ENCODE assay signal across 42 mouse cellular contexts in genomic region chr9:7748881-7749280, GRCm38 (mm10). TPM values are rescaled to one million over a fixed set of nuclear protein-coding genes. Genes with fewer than 3 reads are reported as not detected.
"Had no signal": no experiment of that assay in that cellular context is flagged by ENCODE, and none has a peak within 500 bp of the region (broad histone marks: within the 10 kb centered on the region; RNA-seq: fewer than 3 reads in every experiment).

No protein-coding gene starts in this region.

- H3K4me3 ChIP-seq: gastrocnemius, adult 2 months; heart, adult 2 months; heart, embryonic 10.5 days; heart, embryonic 12.5 days; hindbrain, embryonic 10.5 days; hindbrain, embryonic 12.5 days; intestine, embryonic 15.5 days; limb, embryonic 13.5 days; limb, embryonic 15.5 days; liver, embryonic 12.5 days had no signal

- H3K27me3 ChIP-seq: heart, embryonic 12.5 days; hindbrain, embryonic 12.5 days; intestine, embryonic 15.5 days; limb, embryonic 13.5 days; limb, embryonic 15.5 days; liver, embryonic 12.5 days had no signal

- H3K9me3 ChIP-seq: heart, embryonic 10.5 days; heart, embryonic 12.5 days; hindbrain, embryonic 10.5 days; hindbrain, embryonic 12.5 days; intestine, embryonic 15.5 days; limb, embryonic 13.5 days; limb, embryonic 15.5 days; liver, embryonic 12.5 days had no signal

- ATAC-seq: hindbrain, embryonic 16.5 days; inflammation-experienced regulatory T-cells, adult 6 months; liver, embryonic 12.5 days had no signal

- H3K27ac ChIP-seq: gastrocnemius, adult 2 months; heart, adult 2 months; heart, embryonic 10.5 days; hindbrain, embryonic 10.5 days; hindbrain, embryonic 12.5 days; hindbrain, embryonic 14.5 days; intestine, embryonic 15.5 days; limb, embryonic 13.5 days; limb, embryonic 15.5 days; liver, embryonic 12.5 days; liver, embryonic 14.5 days had no signal

- H3K36me3 ChIP-seq: heart, embryonic 10.5 days; heart, embryonic 12.5 days; hindbrain, embryonic 10.5 days; hindbrain, embryonic 12.5 days; intestine, embryonic 15.5 days; limb, embryonic 13.5 days; limb, embryonic 15.5 days; liver, embryonic 12.5 days had no signal

- H3K4me1 ChIP-seq: heart, embryonic 12.5 days; hindbrain, embryonic 10.5 days; hindbrain, embryonic 12.5 days; intestine, embryonic 15.5 days; limb, embryonic 13.5 days; limb, embryonic 15.5 days; liver, embryonic 12.5 days had no signal

- DNase-seq: gastrocnemius, adult 2 months; gastrocnemius, postnatal 10 days; gastrocnemius, postnatal 25 days; heart, adult 2 months; heart, postnatal 10 days; heart, postnatal 4 days; kidney, adult 18-20 months; kidney, adult 8-10 months; kidney, postnatal 10 days; kidney, postnatal 25 days; kidney, postnatal 4 days; layer of hippocampus, adult 9-11 months; layer of hippocampus, postnatal 36 days; left cerebral cortex, postnatal 4 days had no signal

RNA-seq across cellular contexts. Expression of gene Mmp7, which starts 57.0 kb away (rescaled TPM):
- total RNA-seq: gastrocnemius, adult 2 months; gastrocnemius, postnatal 10 days; gastrocnemius, postnatal 25 days; gastrocnemius, postnatal 4 days; granulocyte monocyte progenitor cell, adult 5-6 weeks; heart, adult 2 months; heart, postnatal 10 days; heart, postnatal 25 days; heart, postnatal 4 days; layer of hippocampus, adult 8-10 months; layer of hippocampus, postnatal 14 days; layer of hippocampus, postnatal 36 days; left cerebral cortex, adult 18-20 months; left cerebral cortex, adult 8-10 months; left cerebral cortex, postnatal 10 days; left cerebral cortex, postnatal 25 days; left cerebral cortex, postnatal 4 days had no signal
- polyA plus RNA-seq: heart, adult 2 months; heart, embryonic 10.5 days; heart, embryonic 12.5 days; heart, embryonic 14.5 days; heart, embryonic 16.5 days; hindbrain, embryonic 10.5 days; hindbrain, embryonic 12.5 days; hindbrain, embryonic 14.5 days; hindbrain, embryonic 16.5 days; inflammation-experienced regulatory T-cells, adult 6 months; kidney, embryonic 14.5 days; kidney, embryonic 16.5 days; limb, embryonic 11.5 days; limb, embryonic 13.5 days; liver, adult 2 months; liver, embryonic 12.5 days; liver, embryonic 14.5 days; liver, embryonic 16.5 days had no signal
